Mouse (Mus musculus) adipocyte (in vitro differentiated cells): Measurements from ENCODE around the gene Prrt2.

Experiments used
- DNase-seq: peaks from one replicate; pipeline ENCODE4 v3.0.0-alpha.2; 2016; ENCODE audit warnings: low spot score

Prrt2 gene

DNA sequence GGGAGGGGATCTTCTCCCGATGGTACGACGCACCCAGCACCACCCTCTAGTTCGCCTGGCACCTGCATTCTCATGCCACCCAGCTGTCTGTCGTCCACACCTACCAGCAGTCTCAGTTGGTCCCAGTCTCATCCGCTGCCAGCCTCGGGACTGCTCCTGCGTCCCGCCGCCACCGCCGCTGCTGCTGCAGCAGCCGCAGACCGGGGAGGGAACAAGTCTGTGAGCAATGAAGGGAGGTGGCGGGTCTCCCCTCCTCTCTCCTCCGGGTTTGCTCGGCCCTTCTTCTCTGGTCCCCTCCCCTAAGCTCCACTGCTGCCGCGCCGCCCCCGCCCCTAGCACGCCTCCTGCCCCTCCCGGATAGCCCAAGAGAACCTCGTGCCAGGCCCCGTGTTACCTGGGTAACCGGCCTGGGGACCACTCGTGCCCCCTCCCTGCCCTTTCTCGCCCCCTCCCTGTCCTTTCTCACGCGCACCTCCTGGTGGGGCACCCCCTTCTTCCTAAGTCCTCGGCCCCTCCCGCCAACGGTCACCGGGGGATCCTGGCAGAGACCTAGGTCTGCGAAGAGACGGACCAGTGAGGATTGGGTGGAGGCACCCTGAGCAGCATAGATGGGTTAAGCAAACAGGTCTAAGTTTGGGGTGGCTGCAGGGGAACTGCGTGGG, at the start of gene Prrt2, which contains the start of gene Gm42742:
Gene Prrt2 (minus strand): TSS at position 311 of the 662 bp plus-strand sequence.
Gene Gm42742 (minus strand): TSS at position 197 of the 662 bp plus-strand sequence.
- DNase-seq: no peak

DNA sequence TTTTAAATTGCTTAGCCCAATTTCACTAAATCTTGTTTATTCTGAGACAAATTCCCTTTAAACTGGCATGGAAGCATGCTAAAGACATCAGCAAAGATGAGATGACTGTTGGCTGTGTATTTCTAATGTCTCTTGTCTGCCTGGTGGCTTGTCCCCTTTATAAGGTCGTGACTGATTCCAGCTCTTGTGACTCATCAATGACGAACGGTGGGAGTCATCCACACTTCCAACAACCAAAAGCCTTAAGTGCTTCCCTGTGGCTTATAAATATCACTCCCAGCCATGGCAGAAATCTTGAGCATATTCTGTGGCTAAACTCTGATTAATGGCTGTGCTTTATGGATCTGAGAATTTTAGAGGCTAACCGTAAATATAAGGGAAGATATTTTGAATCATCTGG, 45.3 kb upstream of the Prrt2 start:
- DNase-seq: no peak

DNA sequence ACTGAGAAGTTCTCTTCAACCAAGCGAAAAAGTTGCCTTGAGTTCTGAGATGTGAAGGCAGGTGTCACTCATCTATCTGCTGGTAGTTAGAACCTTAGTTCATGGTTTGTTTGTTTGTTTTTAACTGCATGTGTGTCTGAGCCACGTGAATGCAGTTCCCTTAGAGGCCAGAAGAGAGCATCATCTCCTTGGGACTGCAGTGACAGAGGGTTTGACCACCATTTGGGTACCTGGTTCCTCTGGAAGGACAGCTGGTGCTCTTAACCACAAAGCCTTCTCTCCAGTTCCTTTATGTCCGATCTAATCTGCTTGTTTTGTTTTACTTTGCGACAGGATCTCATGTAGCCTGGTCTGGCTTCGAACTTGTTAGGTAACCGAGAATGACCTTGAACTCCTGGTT, 44.5 kb upstream of the Prrt2 start:
- DNase-seq: no peak

DNA sequence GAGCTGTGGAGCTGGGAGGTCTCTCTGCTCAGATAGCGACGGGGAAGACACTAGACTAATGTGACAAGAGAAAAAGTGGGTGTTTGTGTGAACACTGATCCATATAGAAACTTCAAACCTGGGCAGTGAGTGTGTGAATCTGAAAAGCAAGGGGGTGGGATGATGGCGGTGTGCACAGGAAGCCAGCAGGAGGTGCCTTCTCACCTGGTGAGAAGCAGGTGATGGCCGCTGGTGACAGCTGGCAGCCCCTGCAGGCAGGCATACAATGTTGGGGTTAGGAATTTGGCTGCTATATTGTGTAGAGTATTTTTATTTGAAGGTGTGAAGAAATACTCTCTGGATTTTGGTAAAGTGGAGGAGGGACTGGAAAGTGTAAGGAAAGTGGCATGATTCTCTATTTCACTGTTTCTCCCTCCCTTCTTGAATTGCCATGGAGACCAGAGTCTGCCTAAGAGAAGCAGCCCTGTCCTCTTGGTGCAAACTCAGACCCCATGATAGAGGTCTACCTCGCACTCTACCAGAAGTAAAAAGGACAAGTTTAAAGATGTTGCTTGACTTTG, 34.1 kb upstream of the Prrt2 start:
- DNase-seq: no peak

DNA sequence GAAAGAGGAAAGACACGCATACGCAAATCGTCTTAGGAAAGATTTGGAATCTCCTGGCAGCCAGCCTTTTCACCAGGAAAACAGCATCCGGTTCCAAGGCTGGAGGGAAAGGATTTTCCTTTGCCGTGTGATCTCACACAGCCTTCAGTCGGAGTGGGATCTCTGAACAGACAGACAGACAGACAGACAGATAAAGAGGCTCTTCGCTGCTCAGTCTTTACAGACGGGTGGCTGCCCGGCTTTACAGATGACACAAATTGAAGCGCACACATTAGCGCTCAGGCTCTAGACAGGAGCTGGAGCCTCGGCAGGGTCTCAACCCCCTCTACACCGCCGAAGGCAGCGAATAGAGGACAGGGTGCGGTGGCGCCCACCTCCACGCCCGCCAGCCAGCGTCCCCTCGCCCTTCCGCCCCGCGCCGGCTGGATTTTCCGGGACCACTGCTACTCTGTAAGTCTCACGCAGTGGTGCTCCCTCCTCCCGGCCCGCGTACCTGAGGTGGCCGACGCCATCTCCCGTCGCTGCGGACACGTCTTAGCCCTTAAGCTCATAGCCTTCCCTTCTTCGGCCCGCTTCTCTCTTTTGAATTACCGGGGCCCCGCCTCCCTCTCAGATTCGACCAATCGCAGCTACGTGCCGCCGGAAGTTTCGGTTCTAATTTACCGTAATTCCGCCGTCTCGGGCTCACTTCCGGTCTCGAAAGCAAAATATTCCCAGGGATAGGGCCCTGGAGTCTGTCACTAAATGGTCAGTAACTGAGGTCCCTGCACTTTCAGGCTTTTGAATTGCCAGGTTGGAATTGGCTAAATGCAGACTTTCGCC, 21.1 kb upstream of the Prrt2 start, which contains the start of gene Kif22:
Gene Kif22 (minus strand): TSS at position 621 of the 822 bp plus-strand sequence.
- peak; percentile 88 for DNase-seq

DNA sequence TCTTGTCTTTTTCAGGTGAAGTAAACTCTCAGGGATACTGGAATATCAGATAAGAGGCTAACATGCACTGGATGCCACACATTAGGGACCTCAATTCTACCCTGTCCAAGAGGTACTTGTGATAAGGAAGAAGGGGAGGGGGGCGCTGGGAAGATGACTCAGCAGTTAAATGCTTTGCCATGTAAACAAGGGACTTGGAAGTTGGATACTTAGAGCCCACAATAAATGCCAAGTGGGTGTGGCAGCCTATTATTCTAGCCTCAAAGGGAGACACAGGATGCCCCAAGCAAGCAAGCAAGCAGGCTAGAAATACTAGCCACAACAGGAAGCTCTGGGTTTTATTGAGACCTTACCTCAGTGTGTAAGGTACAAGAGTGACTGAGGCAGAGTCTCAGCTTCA, 10.2 kb upstream of the Prrt2 start:
- DNase-seq: no peak

DNA sequence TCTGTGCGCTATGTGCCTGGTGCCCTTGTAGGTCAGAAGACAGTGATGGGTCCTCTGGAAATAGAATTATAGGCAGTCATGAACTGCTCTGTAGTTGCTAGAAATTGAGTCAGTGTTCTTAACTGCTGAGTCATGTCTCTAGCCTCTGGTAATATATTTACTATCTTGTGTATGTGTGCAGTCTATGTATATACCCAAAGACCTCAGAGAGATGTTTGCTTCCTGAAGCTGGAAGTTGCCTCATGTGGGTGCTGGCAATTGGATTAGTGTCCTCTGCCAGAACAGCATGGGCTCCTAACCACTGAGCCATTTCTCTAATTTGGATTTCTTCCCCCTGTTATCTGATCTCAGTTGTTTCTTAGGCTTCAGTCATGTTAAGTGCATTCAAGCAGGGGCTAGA, 9.2 kb upstream of the Prrt2 start:
- DNase-seq: no peak

DNA sequence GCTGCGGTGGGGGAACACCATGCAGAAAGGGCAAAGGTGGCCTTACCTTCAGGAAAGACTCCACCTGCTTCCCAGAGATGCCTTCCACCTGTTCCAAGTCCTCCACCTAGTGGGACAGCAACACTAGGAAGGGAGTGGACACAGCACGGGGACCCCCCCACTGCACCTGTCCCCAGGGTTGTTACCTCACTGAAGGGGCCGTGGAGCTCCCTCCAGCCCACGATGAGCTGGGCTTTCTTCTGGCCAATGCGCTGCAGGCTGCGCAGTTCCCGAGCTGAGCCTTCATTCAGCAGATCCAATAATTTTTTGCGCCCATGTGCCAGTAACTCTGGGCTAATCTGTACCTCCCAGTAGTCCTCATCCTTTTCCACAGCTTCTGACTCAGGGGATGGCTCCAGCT, 6.9 kb upstream of the Prrt2 start:
- DNase-seq: no peak

DNA sequence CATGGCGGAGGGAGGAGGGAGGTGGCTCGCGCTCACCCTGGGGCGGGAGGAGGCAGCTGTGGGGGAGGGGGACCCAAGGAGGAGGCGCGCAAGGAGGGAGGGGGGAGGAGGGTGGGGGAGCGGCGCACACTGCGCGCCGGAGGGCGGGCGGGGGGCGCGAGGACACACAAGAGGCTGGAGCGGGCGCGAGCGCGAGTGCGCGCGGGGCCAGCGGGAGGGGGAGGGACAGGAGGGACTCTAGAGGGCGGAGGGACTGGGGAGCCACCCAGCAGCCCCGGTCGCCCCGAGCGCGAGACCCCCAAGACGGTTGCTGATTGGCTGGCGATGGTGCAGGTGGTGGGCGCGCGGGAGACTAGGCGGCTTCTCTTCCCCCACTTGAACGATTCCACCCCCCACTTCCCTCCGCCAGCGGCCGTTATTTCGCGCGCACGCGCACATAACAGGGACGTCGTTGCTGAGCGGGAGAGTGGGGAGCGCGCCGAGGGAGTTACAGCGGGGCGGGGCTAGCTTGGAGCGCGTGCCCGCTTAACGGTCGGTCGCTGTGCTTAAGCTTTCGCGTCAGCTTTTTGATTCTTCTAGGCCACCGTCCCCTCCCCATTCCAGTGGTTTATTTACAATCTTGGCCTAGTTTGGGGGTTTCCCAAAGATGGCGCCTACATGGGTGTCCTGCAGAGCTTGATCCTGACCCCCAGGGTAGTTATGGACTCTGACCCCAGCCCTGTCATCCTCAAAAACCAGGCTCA, 6.1 kb upstream of the Prrt2 start, which contains the start of gene Maz:
Gene Maz (minus strand): TSS at position 54 of the 743 bp plus-strand sequence.
- DNase-seq: peak; percentile 94

DNA sequence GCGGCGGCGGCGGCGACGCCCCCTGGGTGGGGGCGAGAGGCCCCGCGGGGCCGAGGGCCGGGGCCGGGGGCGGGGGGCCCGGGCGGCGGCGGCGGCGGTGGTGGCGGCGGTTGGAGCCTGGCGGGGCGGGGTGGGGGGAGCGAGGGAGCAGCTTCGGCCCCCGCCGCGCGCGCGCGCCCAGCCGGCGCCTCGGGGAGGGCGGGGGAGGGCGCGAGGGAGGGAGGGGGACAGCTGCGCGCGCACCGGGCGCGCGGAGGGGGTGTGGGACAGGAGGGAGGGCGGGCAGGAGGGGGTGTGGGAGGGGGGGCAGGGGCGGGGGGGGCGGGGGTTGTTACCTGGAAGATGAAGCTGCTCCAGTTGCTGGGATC, 5.6 kb upstream of the Prrt2 start:
- no peak for DNase-seq

DNA sequence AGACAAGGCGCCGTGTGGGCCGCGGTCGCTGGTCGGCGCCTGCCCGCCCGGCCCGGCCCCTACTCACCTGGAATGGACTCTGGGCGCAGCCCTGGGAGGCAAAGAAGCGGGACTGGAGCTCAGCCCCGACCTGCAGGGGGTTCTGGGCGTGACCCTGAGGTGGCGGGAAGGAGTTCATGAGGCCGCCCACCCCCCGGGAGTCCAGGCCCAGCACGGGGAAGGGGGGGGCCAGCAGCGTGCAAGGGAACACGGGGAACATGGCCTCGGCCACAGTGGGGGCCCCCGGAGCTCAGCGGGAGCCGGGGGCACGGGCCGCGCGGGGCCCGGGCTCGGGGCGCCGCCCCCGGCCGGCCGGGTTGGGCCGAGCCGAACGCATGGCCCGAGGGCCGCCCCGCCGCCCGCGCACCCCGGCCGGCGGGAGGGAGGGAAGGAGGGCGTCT, 5.2 kb upstream of the Prrt2 start:
- DNase-seq: no peak

DNA sequence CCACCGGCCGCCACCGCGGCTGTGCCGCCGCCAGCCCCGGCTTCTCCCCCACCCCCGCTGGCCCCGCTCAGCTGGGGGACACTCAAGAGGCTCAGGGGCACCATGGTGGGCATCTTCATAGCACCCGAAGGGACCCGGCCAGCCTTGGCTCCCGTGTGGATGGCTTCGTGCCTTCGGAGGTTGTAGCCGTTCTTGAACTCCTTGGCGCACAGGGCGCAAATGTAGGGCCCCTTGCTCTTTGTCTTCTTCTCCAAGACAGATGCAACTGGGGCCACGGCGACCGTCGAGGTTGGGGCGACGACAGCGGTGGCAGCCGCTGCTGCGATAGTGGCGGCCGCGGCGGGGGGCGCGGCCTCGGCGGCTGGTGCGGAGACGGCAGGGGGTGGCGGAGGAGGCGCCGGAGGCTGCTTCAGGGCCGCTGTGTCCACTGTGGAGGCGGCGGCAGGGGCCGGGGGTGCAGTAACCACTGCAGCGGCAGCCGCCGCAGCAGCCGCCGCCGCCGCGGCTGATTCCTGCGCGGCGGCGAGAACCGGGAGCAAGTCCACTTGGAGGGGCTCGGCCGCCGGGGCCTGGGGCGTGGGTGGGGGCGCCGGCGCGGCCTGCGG, 4.6 kb upstream of the Prrt2 start:
- DNase-seq: no peak

DNA sequence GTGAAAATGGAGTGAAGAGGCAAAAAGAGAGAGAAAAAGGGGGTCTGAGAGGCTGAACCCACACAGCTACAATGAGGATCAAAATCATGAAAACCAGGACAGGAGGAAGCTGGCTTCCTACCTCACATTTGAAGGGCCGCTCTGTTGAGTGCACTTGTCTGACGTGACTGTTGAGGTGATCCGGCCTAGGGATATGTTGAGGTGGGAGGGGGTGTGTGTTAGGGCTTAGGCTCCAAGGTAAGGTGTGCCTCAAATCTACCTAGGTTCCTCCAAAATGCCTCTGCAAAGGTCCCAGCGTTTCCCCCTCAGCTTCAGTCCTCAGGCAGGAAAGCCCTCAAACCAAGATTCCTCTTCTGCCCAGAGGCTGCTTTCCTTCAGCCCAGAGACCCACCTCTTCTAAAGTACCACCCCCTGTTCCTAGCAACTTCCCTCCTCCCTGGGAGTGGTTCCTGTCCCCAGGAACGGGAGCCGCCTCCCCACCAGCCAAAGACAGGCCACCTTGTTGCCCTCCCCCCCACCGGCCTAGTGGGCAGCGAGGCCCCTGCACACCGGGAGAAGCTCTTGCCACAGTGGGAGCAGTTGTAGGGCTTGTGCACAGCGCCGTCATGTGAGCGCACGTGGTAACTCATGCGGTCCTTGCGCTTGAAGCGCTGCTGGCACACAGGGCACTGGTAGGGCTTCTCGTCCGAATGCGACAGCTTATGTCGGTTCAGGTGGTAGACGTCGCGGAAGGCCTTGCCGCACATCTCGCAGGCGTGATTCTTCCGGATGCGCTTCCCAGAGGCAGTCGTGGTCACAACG, 3.9 kb upstream of the Prrt2 start:
- peak; percentile 75 for DNase-seq

DNA sequence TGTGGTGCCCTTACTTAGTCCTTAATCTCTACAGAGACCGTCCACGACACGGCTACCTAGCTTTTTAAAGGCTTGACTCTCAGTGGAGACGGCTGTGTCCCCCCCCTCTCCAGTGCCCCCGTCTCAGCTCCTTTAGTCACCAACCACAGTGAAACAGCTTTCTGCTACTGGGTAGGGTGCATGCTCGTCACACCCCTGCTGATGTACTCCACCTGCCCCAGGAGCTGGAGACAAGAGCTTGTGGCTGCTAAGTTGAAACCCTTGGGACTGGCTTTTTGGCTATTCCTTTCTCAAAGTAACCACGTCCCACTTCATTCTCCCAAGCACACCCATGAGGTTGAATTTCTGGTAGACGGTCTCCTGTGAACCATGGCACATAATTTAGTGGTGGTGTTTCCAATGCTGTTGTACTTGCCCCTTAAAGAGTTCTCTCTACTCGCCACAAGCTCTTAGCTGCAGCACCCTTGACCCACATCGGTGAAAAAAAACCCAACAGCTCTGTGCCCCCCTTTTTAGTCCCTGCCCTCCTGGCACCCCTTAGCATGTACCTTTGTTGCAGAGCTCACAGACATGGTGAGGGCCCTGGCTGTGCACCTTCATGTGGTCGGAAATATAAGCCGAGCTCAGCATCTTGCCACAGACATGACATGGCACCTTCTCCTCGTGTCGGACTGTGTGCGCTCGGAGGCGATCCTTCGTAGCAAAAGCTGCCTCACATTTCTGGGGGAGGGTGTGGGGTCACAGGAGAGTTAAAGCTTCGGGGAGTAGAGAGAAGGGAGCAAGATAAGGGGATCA, 3.1 kb upstream of the Prrt2 start:
- no peak for DNase-seq

DNA sequence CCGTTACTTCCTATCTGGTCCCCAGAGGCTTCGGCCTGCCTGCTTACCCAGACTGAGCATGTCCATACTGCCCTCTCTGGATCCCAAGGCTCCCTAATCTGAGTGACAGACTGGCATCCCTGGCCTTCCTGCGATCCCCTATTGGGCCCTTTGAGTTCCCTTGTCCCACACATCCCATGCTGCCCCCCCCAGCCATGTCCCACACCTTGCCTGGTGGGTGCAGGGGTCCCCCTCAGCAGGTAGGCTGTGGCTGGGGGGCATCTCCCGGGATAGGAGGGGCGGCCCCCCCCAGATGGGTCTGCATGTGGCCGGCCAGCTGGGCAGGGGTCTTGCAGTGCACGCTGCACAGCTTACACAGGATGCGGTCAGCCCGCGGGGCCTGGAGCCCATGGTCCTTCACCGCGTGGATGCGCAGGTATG, 2.3 kb upstream of the Prrt2 start:
- DNase-seq: no peak

DNA sequence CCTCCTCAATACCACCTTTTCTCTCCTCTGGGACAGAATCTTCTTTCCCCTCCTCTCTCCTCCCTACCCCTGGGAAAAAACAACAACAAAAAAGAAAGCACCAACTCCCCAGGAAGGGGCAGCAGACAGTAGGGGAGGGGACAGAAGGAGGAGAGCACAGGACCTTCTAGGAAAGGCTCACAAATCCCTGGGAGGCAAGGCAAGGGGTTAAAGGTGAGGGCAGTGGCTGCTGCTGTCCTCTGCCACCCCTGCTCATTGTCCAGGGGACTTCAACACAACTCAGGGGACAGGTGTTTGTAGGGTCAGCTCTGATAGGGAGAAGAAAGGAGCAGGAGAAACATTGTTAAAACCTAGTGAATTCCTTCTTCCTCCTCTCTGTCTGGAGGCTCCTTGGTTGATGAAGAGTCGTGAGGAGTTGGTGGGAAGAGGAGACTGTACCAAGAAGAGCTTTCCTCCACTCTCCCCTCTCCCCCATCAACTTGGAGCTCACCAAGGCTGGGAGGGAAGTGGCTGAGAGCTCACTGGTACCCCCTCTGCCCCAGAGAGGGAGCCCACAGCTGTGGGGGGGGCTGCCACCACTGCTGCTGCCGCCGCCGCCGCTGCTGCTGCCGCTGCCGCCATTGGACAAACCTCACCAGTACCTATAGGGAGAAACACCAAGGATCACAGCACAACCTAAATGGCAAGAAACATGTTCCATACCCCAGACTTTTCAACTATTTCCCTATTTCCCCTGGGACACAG, 1.7 kb upstream of the Prrt2 start:
- no peak for DNase-seq

DNA sequence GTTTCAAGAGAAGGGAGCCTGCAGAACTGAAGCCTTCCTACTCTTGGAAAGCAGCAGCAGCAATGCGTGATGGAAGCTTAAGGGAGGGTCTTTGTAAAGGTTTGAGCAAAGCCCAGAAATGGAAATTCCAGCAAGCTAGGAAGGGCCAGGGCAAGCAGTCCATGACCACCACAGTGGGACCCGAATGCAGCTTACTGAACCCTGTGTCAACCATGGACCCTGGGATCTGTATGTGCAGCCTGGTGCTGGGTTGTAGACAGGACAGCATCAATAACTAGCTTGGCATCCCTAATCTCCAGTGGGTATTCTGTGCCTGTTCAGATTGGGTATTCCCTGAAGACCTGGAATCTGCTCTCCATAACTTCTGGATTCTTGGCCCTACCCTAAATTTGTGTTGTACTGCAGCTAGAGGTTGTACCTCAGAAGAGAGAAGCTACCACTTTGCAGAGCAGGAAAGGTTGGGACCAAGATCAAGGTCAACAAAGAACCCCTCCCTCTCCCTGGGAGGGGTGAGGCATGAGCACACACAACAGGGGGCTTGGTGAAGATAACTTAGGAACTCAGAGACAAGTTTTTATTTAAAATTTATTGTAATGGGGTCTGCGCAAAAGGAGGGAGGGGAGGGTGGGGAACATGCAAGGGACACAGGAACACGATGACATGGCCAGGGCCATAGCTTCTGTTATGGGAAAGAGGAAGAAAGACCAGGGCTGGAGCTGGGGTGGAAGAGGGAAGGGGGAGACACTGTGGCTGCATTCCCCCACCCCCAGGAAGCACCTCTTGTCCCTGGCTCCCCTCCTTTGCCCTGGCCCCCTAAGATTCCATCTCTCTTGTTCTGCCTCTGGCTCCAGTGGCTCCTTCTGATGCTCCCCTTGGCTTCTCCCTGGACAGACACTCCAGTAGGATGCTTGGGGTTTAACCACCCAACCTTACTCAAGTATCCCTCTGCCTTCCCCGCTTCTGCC, 834 bp upstream of the Prrt2 start:
- no peak for DNase-seq

DNA sequence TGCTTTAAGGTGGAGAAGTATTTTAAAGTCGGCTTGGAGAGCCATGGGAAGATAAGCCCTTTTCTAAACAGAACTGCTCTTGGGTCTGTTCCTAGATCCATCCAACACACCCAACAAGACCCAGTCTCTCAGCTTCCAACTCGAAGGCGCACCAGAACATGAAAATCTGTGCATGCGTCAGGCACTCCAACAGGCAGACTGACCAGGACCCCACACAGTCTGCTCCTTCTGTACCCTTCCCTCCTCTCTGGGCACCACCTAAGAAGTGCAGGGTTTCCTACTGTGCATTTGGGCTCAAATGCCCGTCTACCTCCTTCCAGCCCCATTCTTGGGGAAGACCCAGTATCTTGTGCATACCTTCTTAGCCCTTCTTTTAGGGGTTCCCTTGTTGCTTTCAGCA, 520 bp downstream of the Prrt2 start:
- no peak for DNase-seq
